Mouse (Mus musculus) kidney, postnatal 10 days (tissue): ENCODE measurements at regions not wholly inside any gene's neighbourhood (a gene's known extent, or its start where the extent isn't known, plus 50 kb on each side); places are given as distances from the start of the nearest gene placed in this dataset.

Source experiments
- DNase-seq: peaks from one replicate; pipeline ENCODE4 v3.0.0; 2021; ENCODE audit warnings: mixed read lengths

DNA sequence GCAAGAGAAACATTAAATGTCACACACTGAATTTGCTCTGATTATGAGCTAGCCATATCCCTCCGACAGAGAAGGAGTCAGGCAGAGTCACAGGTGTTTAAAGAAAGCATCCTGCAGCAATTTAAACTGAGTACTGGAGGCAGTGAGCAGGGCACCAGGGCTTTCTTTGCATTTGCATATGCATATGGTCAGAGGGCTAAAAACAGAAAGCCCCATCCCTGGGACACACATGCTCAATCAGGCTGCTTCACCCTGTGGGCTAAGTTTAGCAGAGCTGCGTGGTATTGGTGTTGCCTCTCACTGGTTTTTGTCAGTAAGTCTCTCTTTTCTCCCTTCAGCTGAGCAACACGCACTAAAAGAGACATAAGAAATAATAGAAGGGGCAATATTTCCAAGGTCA, 289.9 kb upstream of the Rps6ka3 start:
- DNase-seq, result no peak

DNA sequence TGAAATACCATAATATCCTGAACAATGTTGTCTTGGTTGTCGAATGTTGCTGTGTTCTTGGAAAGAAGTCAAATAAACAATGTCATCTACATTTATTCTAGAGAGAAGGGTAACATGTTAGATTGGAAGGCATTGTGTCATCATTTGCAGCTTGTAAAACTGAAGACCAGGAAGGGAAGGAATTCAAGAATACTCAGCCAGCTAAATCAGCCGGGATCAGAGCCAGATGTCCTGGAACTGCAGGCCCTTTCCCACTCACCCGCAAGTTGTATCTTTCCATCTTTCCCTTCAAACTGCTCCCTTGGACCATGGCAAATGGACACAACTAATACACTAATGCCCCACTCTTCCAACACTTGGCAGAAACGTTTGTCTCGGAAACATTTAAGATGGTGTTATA, 288.7 kb upstream of the Rps6ka3 start:
- no peak for DNase-seq

DNA sequence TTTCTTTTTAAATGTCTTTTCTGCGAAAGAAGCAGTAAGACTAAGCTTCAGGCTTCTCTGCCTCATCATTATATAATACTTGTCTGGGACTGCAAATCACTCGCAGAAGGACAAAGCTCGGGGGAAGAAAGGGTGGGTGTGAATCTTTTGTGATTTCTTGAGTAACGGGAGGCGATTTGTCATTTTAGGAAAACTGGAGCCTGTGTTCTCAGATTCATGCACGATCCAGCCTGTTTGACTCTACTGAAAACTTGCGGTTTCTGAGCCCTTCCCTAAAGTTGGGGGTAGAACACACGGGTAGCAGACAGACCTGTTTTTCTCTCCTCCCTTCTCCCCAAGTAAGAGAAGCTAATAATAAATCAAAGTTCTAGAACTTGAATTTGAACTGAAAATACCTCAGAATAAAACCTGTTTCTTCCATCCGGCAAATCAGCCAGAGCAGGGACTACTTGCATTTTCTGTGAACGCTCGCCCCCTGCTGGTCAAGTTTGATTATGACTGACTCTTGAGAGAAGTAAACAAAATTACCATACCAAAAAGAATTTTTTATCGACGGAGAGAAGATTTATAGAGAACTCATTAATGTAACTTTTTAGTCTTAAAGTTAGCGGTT, 288.2 kb upstream of the Rps6ka3 start:
- peak; percentile 74 for DNase-seq

DNA sequence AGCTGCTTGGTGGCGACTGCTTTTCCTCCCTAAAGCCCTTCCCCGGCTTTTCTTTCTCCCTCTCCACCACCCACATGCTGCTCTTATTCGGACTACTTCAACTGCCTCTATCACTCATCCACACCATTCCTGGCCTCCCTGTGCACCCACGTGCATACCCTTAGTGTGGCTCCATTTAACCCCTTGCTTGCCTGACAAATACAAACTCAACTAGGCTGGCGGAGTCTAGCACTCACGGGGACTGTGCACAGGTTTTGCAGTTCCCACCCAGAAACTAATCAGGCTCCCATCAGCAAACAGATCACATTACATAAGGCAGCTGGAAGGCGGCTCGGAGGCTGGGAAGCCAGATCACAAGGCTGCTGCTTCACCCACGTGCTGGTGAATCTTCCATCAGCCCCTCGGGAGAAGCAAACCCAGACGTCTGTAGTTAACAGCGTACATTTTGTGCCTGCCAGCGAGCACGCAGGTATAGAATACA, 287.0 kb upstream of the Rps6ka3 start:
- peak; percentile 3 for DNase-seq

DNA sequence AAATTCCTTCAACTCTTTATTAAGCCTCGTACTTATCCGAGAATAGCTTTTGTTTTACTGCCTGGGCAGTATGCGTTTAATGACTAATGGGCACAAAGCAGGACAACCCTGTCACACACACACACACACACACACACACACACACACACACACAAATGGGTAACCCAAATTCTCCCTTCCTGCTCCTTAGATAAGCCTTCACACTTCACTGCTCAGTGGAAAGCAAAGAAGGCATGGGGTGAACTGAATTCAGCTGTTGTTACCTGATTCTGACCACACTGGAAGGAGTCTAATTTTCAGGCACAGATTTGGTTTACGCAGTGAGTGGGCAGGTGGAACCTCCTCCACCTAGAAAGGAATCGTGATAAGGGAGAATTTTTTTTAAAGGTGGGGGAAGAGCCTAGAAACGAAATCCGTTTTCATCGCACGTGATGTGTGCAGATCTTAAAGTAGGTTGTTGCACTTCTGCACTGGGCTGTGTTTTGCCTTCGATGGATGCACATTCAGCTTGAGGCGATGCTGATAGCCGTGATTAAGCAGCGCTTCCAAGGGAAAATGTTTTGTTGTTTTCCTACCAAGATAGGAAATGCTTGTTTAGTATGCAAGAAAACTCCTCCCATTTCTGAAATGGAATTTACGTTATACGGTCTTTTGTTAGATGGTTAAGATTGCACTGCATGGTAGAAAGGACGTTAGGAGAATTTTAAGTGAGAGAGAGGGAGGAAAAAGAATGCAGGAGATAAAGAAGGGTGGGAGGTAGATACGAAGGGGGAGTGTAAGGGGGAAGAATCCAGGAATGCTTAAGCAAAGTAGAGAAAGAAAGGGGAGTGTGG, 286.2 kb upstream of the Rps6ka3 start:
- no peak for DNase-seq

DNA sequence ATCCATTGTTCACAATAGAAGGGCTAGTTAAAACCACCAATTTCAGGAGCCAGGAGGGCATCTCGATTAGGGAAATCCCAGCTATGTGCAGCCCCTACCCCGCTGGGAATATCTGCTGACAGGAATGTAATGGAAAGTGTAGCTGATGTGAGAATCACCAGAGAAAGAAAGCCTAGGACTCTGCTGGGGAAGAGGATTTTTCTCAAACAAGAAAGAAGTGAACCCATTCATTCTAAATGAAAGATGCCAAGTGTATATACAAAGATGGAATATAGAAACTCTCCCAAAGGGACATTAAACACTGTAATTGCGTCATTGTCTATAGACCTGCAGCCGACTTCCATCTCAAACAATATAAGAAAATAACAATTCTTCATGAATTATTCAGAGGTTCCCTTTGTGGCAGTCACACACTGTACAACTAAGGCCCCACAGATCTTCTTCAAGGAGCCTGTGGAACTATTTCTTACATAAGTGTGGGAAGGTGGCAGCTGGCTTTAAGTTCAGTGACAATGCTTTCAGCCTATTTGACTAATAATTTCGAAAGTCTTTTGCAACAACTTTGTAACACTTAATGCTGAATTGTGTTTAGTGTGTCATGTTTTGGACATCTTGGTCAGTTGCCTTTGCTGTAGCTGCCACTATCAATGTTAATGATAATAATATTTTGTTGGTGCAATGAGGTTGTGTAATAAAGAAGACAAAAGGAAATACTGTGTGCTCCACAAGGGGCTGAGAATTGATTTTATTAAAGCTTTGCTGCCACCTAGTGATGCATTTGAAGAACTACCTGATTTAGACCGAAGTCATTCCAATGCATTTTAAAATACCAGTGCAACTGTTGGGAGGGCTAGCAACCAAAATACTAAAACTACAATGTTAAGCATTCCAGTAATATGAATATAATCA, 285.4 kb upstream of the Rps6ka3 start:
- no peak for DNase-seq

DNA sequence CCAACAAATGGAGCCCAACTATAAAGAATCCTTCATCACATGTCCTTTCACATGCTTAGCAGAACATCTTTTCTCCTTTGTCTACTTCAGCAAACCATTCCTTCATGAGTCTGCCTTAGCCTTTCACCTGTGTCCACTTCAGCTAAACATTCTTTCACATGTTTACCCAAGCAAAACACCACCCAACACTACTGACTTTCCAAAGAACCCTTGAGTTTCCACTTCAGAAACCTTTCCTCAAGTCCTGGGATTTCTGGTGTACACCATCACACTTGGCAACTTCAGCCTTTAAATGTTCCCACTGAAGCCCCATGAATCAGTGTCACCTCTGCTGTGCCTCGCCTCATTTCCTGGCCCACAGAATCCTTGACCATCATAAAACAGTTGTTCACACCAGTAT, 278.2 kb upstream of the Rps6ka3 start:
- DNase-seq, result no peak

DNA sequence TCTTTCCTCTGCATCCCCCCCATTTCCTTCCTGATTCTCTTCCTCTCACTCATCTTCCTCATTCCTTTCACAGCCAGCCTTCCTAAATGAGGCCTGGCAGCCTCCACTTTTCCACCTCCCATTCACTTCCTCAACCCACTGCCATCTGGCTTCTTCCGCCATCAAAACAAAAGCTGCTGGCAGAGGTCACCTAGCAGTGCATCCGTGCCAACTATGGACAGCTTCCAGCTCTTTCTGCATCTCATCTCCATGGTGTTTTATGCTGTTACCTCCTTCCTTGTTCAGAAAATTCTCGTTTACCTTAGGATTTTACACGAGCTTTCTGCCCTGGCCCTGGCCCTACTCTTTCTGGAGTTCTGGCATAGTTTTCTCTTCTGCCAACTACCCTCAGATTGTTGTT, 262.9 kb upstream of the Rps6ka3 start:
- no peak for DNase-seq

DNA sequence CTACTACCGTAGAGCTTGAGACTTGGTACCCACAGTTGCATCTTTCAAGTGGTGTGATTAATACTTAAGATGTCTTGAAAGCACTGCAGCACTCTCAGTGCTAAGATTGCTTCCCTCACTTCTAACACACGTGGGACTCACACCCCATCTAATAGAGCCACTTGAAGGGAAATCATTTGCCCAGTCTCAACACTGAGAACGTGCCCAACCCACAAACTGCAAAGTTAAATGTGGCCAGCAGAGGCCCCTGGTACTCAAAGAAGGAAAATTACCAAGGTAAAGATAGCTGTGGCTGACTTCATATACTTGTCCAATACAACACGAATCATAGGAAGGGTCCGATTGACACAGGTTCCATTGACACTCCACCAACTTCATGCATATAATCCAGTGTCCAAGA, 238.4 kb upstream of the Rps6ka3 start:
- DNase-seq, result peak; percentile 20

DNA sequence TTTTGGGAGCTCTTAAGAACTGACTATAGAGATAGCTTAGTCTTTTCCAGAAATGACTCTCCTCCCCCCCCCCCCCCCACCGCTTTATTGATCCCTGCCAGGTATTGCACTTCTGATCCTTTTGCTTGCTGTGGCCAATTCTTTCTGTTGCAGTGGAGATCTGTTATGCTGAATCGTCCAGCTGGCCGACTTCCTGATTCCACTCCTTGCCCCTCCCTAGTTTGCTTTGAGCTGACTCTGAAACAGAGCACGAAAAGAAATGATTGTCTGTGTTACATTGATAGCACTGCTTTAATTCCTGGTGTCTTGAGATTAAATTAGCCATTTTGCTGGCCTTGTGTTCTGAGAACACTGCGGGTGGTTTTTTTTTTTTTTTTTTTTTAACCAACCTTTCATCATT, 233.5 kb upstream of the Rps6ka3 start:
- DNase-seq, result no peak

DNA sequence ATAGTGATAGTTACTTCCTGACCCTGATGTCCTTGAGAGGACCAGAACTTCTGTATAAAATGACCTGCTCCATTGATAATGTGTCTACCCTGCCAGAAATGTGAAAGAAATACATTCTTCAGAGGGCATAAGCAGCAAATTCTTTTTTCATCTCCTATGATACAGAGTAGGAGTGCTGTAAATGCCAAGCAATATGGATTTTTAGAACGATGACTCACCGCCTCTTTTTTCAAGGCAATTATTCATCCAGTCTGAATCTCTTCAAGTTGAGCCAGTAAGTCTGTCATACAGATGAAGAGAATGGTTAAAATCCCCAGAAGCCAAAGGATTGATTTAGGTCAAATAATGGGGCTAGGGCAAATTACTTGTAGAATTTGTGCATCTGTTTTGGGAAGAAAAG, 225.4 kb upstream of the Rps6ka3 start:
- DNase-seq, result no peak

DNA sequence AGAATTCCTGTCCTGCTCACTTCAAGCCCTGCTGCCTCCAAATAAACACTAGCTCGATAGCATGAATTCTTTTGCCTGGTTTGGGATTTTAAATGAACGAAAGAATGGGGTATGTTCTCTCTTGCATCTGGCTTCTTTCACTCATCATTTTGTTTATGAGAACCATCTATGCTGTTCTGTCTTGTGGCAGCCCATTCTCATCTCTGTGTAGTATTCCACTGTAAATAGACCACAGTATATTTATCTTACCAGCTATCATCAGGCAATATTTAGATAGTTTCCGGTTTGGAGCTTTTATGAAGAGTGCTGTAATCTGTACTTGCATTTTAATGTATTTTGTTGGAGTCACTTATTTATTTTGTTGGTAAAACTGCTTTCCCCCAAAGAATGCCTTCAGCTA, 222.4 kb upstream of the Rps6ka3 start:
- DNase-seq, result no peak

DNA sequence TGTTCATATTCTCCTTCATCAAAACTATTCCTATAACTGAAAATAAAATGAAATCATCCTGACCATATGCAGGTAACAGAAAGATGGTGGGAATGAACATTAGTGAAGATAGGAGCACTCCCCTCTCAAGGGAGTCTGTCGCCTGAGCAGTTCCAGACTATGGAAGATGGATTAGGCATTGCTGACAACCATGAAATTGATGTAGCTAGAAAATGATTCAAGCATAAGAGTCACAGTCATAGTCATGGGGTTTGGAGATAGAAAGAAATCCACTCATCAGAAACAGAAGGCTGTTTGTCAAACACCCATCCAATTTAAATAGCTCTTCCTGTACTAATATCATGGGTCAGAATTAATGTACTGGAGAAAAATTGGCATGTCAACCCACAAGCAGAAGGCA, 191.2 kb upstream of the Rps6ka3 start:
- DNase-seq, result no peak

DNA sequence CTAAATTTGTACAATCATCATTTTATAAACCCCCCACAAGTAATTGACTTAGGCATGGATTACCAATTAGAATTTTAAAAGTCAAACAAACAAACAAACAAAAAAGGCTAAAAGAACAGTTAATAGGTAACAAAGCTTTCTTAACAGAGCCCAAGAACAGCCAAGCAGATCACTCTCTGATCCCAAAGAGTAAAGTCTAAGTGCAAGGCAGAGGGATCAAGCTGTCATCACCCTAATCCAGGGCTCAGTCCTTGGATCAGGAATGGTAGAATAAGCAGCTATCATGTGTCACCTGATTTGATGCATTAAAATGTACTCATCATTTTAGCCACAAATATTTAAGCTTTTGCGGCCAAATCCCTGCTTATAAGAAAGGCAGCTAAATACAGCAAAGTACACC, 183.8 kb upstream of the Rps6ka3 start:
- no peak for DNase-seq

DNA sequence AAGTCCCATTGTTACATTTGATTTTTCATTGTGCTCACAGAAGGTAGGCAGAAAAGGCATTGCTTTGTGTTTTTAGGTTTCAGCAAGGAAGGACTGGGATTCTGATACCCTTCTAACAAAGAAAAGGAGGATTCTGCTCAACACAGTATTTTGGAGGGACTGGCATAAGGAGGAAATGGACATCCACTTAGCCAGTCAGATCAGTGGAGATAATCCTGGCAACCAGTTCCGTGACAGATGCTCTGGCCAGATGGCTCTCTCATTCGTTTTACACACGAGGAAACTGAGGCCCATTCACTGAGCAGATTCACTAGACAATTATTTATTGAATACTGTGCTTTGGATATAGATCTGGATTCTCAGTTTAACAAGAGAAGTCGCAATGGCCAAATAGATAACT, 178.2 kb upstream of the Rps6ka3 start:
- no peak for DNase-seq

DNA sequence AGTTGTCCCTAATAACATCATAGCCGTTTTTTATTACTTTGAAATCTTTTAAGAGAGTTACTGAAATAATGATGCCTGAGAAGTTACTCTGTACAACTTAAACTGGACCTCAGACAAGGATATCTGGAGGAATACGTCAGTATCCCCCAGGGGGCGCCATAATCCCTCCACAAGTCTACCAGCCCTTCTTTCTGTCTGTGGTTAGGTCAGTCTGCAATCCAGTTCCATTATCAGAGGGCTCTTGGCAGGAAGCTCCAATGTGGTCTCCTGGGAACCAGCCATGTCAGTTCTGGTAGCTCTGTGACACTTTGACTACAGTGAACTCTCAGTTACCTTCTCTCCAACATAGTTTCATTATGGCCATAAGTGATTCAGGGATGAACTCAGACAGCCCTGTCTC, 166.7 kb upstream of the Rps6ka3 start:
- DNase-seq, result peak; percentile 84

DNA sequence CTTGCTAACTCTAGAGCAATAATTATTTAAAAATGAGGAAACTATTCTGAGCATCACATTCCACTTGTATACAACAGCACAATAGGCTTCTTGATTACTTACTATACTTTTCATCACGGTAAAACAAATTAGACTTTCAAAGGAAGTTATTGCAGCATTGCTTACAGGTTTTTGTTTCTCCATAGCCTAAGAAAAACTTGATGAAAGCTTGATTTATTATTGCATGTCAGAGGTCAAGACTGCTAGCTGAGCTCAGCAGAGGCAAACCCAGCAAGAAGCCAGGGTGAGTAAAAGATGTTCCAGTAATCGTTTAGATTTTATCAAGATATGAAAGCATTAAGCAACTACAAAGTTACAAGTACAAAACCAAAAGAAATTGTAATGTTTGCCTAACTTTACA, 162.2 kb upstream of the Rps6ka3 start:
- DNase-seq, result no peak

DNA sequence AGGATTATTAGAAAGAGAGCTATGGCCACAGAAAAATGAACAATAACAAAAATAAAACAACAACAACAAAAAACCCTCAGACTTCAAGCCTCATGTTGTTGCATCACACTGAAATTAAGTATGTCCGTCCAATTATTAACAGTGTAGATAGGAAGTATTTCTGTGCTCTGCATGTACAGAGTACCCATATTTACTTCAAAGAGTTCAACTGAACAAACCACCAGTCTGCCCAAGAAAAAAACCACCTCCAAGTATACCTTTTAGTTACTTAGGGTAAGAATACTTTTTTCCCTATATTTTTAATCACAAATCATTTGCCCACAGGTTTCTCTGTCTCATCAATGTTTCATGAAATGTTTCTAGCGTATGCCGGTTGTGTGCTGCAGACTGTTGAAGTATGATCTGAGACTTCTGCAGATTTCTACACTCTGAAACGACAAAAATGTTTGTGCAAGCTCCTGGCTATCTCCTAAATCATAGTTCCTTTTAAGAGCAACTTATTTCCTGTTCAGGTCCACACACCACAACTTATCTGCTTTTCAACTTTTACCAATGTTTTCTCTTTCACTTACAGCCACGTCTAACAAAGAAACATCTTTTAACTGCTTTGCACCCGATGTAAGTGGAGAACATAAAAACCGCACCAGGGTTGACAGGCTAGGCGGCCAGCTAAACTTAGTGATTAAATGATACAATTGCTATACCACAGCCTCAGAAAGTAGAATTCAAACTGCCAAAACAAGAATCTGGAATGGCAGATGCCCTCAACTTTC, 154.2 kb upstream of the Rps6ka3 start:
- no peak for DNase-seq

DNA sequence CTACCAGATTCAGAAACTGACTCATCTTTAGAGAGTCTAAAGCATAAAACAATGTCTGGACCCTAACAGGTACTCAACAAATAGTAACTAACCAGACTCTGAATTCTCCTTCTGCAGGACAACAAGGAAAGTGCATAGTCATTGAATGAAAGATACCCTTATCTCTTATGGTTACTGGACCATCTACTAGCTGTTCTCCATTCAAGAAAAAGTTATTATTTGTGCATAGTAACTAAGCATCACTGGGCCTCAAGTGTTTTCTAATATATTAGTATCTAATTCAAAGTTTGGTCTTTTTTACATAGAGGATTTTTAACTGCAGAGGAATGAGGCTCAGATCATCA, 153.7 kb upstream of the Rps6ka3 start:
- DNase-seq, result no peak

DNA sequence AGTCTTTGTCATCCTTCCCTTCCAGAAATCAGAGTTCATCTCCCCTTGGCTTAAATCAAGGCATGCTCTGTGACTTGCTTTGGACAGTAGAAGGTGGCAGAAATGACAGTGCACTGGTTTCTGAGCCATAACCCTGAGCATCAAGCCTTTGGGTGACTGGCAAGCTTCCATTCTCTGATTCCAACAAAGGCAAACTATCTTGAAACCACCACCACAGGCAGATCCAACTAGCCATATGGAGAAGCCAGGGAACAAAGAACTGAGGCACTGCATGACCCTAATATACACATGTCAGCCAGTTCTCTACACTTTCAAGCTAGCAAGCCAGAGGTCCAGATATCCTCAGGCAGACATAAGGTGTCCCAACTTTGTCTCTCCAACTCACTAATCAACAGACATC, 151.2 kb upstream of the Rps6ka3 start:
- DNase-seq, result no peak

DNA sequence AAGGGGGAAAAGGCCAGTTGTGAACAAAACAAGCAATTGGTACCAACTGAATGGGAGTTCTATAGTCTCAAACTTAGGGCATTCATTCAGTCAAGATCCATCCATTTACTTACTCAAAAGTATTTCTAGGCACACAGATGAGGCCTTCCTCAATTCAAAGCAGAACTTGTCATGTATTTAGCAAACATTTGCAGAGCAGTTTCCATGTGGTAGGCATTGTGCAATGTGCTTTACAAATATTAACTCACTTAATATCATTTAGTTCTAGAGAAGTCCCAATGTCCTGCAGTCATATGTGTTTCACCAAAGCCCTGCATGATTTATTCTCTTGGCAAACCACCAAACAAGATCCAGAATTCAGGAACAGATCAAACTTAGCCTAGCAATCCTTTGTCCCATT, 148.8 kb upstream of the Rps6ka3 start:
- no peak for DNase-seq

DNA sequence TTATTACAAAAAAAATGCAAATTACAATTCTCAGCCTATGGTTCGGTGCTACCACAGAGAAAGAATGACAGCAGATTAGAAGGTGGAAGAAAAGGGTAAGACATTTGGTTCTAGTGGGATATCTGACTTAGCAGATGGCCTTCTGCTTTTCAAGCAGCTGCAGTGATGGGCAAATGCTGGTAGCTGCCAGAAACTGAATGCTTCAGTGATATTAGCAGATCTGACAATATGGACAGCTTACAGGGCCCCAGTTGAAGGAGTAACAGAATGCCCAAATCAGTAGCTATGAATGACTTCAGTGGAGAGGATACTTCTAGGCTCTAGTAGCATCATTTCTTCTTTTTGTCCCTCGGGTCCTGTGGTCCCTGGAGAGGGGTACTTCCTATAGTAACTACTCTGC, 143.9 kb upstream of the Rps6ka3 start:
- DNase-seq, result no peak

DNA sequence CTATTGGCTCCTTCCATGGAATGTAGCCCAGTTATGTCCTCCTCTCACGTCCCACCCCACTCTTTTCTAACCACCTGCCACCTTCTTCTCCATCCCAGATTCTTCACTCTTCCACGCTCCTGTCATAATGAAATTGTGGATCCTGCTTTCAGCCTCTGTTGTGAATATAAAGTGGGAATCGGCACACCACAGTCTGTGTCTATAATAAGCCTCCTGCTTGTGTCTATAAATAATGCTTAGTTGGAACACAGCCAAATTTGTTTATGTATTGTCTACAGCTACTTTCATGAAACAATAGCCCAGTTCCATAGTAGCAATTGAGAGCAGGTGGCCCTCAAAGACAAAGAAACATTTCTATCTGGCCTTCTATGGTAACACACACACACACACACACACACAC, 137.5 kb upstream of the Rps6ka3 start:
- no peak for DNase-seq
